Mouse (Mus musculus) kidney, adult 2 months (tissue): ENCODE measurements around the gene Gm12794. TPM values are rescaled to one million over a fixed set of nuclear protein-coding genes. Genes with fewer than 3 reads are reported as not detected.
"Not testable (repeated sequence)": the region's sequence is repeated elsewhere in the genome, so short reads cannot be mapped to it uniquely, and the experiment has no call there.

ENCODE experiments used
- DNase-seq: peaks from one replicate; pipeline ENCODE4 v3.0.0; 2021
- H3K27ac ChIP-seq: fragments of 200-500 bp; 2 replicates; pipeline ENCODE4 v1.5.1; 2012; ENCODE audit warnings: low read depth, low read length, control low read depth, inconsistent platforms; ENCODE audit not compliant: insufficient read depth
- H3K27me3 ChIP-seq: fragments of 200-500 bp; replicated peaks from 2 replicates; pipeline ENCODE4 v1.6.1; 2012; ENCODE audit warnings: mild to moderate bottlenecking, moderate library complexity, low read length, inconsistent platforms; ENCODE audit not compliant: control insufficient read depth, insufficient read depth
- H3K36me3 ChIP-seq: fragments of 200-500 bp; 2 replicates; pipeline ENCODE4 v1.6.1; 2012; ENCODE audit warnings: mild to moderate bottlenecking, moderate library complexity, low read length, inconsistent platforms; ENCODE audit not compliant: control insufficient read depth, insufficient read depth
- H3K4me1 ChIP-seq: fragments of 200-500 bp; 2 replicates; pipeline ENCODE4 v1.6.1; 2011; ENCODE audit warnings: low read length; ENCODE audit not compliant: control insufficient read depth, insufficient read depth
- H3K4me3 ChIP-seq: fragments of 200-500 bp; 2 replicates; pipeline ENCODE4 v1.5.1; 2011; ENCODE audit warnings: mild to moderate bottlenecking, low read depth, low read length, control low read depth; ENCODE audit not compliant: insufficient read depth
- CTCF ChIP-seq: fragments of 200-500 bp; conservative IDR thresholded peaks from 2 replicates; pipeline ENCODE4 v1.5.1; 2011; ENCODE audit warnings: low read depth, mild to moderate bottlenecking, control low read depth, low read length, moderate library complexity, mixed read lengths; ENCODE audit not compliant: insufficient read depth, insufficient read length
- POLR2A ChIP-seq: fragments of 200-500 bp; IDR thresholded peaks from one replicate; pipeline ENCODE4 v1.6.1; 2011; ENCODE audit warnings: low read depth, low read length, control low read depth
- WGBS: fragments of 180-500 bp; shearing (Covaris S2); methylation state at CpG from one replicate; pipeline ENCODE4 v1.1.7; 2018; 5-methylcytosine and 5-hydroxymethylcytosine counted together
- polyA plus RNA-seq: library from polyadenylated mRNA; depleted of rRNA; stranded (reverse); fragments of >200 nt; gene quantifications from 2 replicates; pipeline ENCODE4 v1.2.3, GENCODE M21; 2012; rRNA removed

Gene Gm12794
- not detected in 2 replicates for polyA plus RNA-seq

GRCm38 (mm10) chr4:101940107-101940506, at the start of gene Gm12794:
Gene Gm12794, plus strand, starts transcription at chr4:101940407.
- H3K4me1 ChIP-seq, H3K27me3 ChIP-seq, DNase-seq, H3K36me3 ChIP-seq, H3K4me3 ChIP-seq, H3K27ac ChIP-seq: not testable (repeated sequence)
- WGBS: 58% methylated on average over 2 of the region's 2 CpGs

- 79% methylated on average over 7 of the region's 7 CpGs for WGBS
- Histone ChIP-seq H3K27ac (no peak within 1 kb of the TSS), H3K27me3 (no peaks in the 10 kb centered on the region), H3K4me1 (no peaks in the 10 kb centered on the region), H3K4me3 (no peak within 1 kb of the TSS), H3K36me3 (no peaks in the 10 kb centered on the region)
- TF ChIP-seq CTCF (no peak), POLR2A (no peak)
- DNase-seq: no peak
These were observed 46.4 kb upstream of the Gm12794 start, which contains the start of gene C130073F10Rik for GRCm38 (mm10) chr4:101893656-101894420. Gene C130073F10Rik, minus strand, starts transcription at chr4:101893789.

DNA sequence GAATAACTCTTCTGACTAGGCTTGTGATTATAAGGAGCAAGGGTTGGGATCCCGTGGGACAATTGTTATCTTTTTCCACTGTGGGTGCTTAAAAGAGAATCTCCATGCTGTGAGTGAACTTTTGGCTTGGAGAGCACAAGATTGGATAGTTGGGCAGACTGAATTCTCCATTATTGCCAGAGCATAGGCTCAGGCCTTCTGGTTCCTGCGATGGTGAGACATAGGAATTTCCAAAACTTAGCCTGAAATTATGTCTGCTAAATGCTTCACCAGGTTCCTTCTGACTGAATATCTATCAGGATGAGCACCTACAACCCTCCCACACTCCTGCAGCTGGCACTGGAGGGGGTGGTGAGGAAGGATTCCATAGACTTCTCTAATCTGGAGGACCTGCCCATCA, 31.4 kb upstream of the Gm12794 start, which contains the start of gene Gm12800:
Gene Gm12800 (plus strand): TSS at position 301 of the 400 bp plus-strand sequence.
- H3K4me1 ChIP-seq, H3K27ac ChIP-seq, H3K27me3 ChIP-seq, H3K36me3 ChIP-seq, H3K4me3 ChIP-seq, DNase-seq: not testable (repeated sequence)
- 74% methylated on average over 2 of the region's 2 CpGs for WGBS

DNA sequence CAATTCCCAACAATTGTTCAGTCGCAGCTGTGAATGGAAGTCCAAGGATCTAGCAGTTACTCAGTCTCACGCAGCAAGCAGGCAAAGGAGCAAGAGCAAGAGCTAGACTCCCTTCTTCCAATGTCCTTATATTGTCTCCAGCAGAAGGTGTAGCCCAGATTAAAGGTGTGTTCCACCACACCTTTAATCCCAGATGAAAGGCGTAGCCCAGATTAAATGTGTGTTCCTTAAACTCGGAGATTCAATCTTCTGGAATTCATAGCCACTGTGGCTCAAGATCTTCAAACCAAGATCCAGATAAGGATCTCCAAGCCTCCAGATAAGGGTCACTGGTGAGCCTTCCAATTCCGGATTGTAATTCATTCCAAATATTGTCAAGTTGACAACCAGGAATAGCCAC, 40.7 kb downstream of the Gm12794 start, which contains the start of gene Gm12790:
Gene Gm12790 (minus strand): TSS at position 101 of the 400 bp plus-strand sequence.
- H3K27ac ChIP-seq, H3K36me3 ChIP-seq, H3K4me3 ChIP-seq, H3K4me1 ChIP-seq, DNase-seq, H3K27me3 ChIP-seq: not testable (repeated sequence)
- WGBS: 93% methylated on average over 1 of the region's 5 CpGs

GRCm38 (mm10) chr4:101985678-101986077, 45.5 kb downstream of the Gm12794 start:
- Histone ChIP-seq H3K4me3 (no peak overlapping the region), H3K27ac (no peak overlapping the region), H3K27me3 (no peaks in the 10 kb centered on the region), H3K4me1 (no peaks in the 10 kb centered on the region), H3K36me3 (no peaks in the 10 kb centered on the region)
- TF ChIP-seq POLR2A: no peak
- no peak for TF ChIP-seq CTCF
- WGBS: 53% methylated on average over 5 of the region's 5 CpGs
- DNase-seq: no peak

GRCm38 (mm10) chr4:101986326-101986725, 46.1 kb downstream of the Gm12794 start, which contains the start of gene Gm12789:
Gene Gm12789, plus strand, starts transcription at chr4:101986626.
- H3K27me3 ChIP-seq, H3K36me3 ChIP-seq, H3K27ac ChIP-seq, H3K4me1 ChIP-seq, H3K4me3 ChIP-seq, DNase-seq: not testable (repeated sequence)
- WGBS: 89% methylated on average over 2 of the region's 2 CpGs

Other genes starting within 250 kb of the Gm12794 start
- gene Lepr, start 223.0 kb upstream of the Gm12794 start, polyA plus RNA-seq: 3.5 and 5.3 TPM in 2 replicates
- not detected in 2 replicates for gene B020004J07Rik, start 96.4 kb upstream of the Gm12794 start, polyA plus RNA-seq
- not detected in 2 replicates for gene C130073F10Rik, start 46.6 kb upstream of the Gm12794 start, polyA plus RNA-seq
- gene Gm12800, start 31.3 kb upstream of the Gm12794 start, polyA plus RNA-seq: not detected in 2 replicates
- gene Gm12790, start 40.6 kb downstream of the Gm12794 start, polyA plus RNA-seq: not detected in 2 replicates
- not detected in 2 replicates for gene Gm12789, start 46.2 kb downstream of the Gm12794 start, polyA plus RNA-seq
- 8.7 and 11.5 TPM in 2 replicates for gene Pde4b, start 147.1 kb downstream of the Gm12794 start, polyA plus RNA-seq